Mouse (Mus musculus): ENCODE results near the gene Tm4sf5. TPM values are rescaled to one million over a fixed set of nuclear protein-coding genes. Genes with fewer than 3 reads are reported as not detected.
"Not testable (repeated sequence)": the region's sequence is repeated elsewhere in the genome, so short reads cannot be mapped to it uniquely, and the experiment has no call there.

Tm4sf5 gene
- total and polyA plus RNA-seq, 2 experiments from 2014 or later: 0.34 to 7.6 TPM

DNA sequence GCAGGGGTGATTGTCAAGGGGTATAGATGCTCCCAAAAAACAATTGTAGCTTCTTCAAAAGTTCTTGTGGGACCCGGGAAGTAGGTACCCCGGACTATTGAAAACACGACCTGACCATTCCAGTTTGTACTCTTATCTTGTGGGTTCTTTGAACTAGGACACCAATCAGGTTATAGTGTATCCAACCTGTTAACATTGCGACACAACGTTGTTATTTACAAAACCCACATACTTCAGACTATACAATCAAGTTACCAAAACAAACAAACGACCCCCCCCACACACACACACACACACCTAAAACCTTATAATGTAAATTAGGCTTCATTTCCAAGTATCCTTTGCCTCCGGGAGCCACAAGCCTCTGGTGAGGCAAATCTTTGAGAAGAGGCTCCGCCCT lies 19.7 kb downstream of the Tm4sf5 start:
- 0 out of 2 replicates have a peak overlapping the region, but pooled peaks have one; percentile 42 for H3K9ac ChIP-seq (replicated peaks; ENCODE audit: low read depth, low read length)
- WGBS: 2% methylated on average over 8 of the region's 8 CpGs
- peak; percentile 4; the same call in 1 of the 2 replicates for ATAC-seq (ENCODE audit: insufficient read depth, low read depth)

GRCm38 (mm10) chr11:70525184-70525678 lies 20.2 kb downstream of the Tm4sf5 start, which contains the start of gene Psmb6:
Psmb6 (plus strand) TSS chr11:70525367.
- H3K4me2 ChIP-seq (ENCODE audit: low read depth, low read length): peak within 1 kb of the TSS; percentile 72

More for the DNA sequence above, 19.7 kb downstream of the Tm4sf5 start:
- Histone ChIP-seq H3K27me3 (ENCODE audit: control insufficient read depth, insufficient read depth, low read length) (no peaks in the 10 kb centered on the region), H3K4me2 (ENCODE audit: low read depth, low read length) (peak overlapping the region; percentile 72), H3K36me3 (replicated peaks; ENCODE audit: control insufficient read depth, insufficient read depth, low read length) (peaks cover 24% of the 10 kb centered on the region), H3K4me1 (ENCODE audit: control insufficient read depth, insufficient read depth) (no peaks in the 10 kb centered on the region), H3K9me3 (replicated peaks; ENCODE audit: control insufficient read depth, low read length) (no peaks in the 10 kb centered on the region), H3K4me3 (ENCODE audit: low read depth, low read length) (peak overlapping the region; percentile 62), H3K27ac (ENCODE audit: low read depth) (no peak overlapping the region)
- no peak for DNase-seq (ENCODE audit: low spot score)
- TF ChIP-seq EP300 (IDR thresholded peaks at IDR 0.05; ENCODE audit: low read depth) (no peak), CTCF (IDR thresholded peaks at IDR 0.05; ENCODE audit: low read depth) (no peak)

DNA sequence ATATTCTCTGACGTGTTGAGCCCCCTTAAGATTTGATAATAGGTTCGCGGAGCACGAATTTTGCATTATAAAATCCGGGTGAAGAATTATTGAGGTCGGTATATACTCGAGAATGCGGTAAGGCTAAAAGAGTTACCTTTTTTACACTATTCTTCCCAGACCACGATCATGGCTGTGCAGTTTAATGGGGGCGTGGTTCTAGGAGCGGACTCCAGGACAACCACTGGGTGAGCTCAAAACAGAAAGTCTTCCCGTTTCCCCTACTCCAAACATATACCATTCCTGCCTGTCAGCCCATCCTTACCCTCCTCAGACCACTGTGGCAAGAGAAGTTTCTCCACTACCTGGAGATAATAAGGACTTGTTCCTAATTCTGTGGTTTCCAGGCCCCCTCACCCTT lies 20.7 kb downstream of the Tm4sf5 start:
- no peaks in the 10 kb centered on the region for H3K27me3 ChIP-seq (ENCODE audit: control insufficient read depth, insufficient read depth, low read length)
- no peaks in the 10 kb centered on the region for H3K4me1 ChIP-seq (ENCODE audit: control insufficient read depth, insufficient read depth)
- H3K4me3 ChIP-seq (ENCODE audit: low read depth, low read length): peak overlapping the region; percentile 62
- peak overlapping the region; percentile 72 for H3K4me2 ChIP-seq (ENCODE audit: low read depth, low read length)
- DNase-seq (ENCODE audit: low spot score) (no peak), ATAC-seq (ENCODE audit: insufficient read depth, low read depth) (0 out of 2 replicates have a peak, but pooled peaks have one; percentile 37)
- no peaks in the 10 kb centered on the region for H3K9me3 ChIP-seq (replicated peaks; ENCODE audit: control insufficient read depth, low read length)
- H3K9ac ChIP-seq (replicated peaks; ENCODE audit: low read depth, low read length): peak overlapping the region; percentile 73
- H3K36me3 ChIP-seq (replicated peaks; ENCODE audit: control insufficient read depth, insufficient read depth, low read length): peaks cover 24% of the 10 kb centered on the region
- TF ChIP-seq CTCF (IDR thresholded peaks at IDR 0.05; ENCODE audit: low read depth): no peak
- 1% methylated on average over 12 of the region's 12 CpGs for WGBS
- H3K27ac ChIP-seq (ENCODE audit: low read depth): no peak overlapping the region; the same call in 1 of the 2 replicates

More at GRCm38 (mm10) chr11:70525184-70525678, 20.2 kb downstream of the Tm4sf5 start, which contains the start of gene Psmb6:
- peak within 1 kb of the TSS; percentile 62 for H3K4me3 ChIP-seq (ENCODE audit: low read depth, low read length)
- peaks cover 24% of the 10 kb centered on the region for H3K36me3 ChIP-seq (replicated peaks; ENCODE audit: control insufficient read depth, insufficient read depth, low read length)
- H3K9ac ChIP-seq (replicated peaks; ENCODE audit: low read depth, low read length): peak within 1 kb of the TSS; percentile 73
- WGBS: under 1% methylated on average over 25 of the region's 26 CpGs
- no peak within 1 kb of the TSS; the same call in 1 of the 2 replicates for H3K27ac ChIP-seq (ENCODE audit: low read depth)
- ATAC-seq (ENCODE audit: insufficient read depth, low read depth) (peak; percentile 95), DNase-seq (ENCODE audit: low spot score) (peak; percentile 99)
- H3K9me3 ChIP-seq (replicated peaks; ENCODE audit: control insufficient read depth, low read length): no peaks in the 10 kb centered on the region
- H3K27me3 ChIP-seq (ENCODE audit: control insufficient read depth, insufficient read depth, low read length): no peaks in the 10 kb centered on the region
- no peaks in the 10 kb centered on the region for H3K4me1 ChIP-seq (ENCODE audit: control insufficient read depth, insufficient read depth)
- TF ChIP-seq CTCF (IDR thresholded peaks at IDR 0.05; ENCODE audit: low read depth) (no peak), EP300 (IDR thresholded peaks at IDR 0.05; ENCODE audit: low read depth) (0 out of 2 replicates have a peak, but pooled peaks have one; percentile 32)

- Histone ChIP-seq H3K27ac (ENCODE audit: low read depth) (no peak overlapping the region), H3K4me3 (ENCODE audit: low read depth, low read length) (peak overlapping the region; percentile 62; the same call in 1 of the 2 replicates), H3K4me1 (ENCODE audit: control insufficient read depth, insufficient read depth) (no peaks in the 10 kb centered on the region), H3K9me3 (replicated peaks; ENCODE audit: control insufficient read depth, low read length) (no peaks in the 10 kb centered on the region), H3K36me3 (replicated peaks; ENCODE audit: control insufficient read depth, insufficient read depth, low read length) (peaks cover 24% of the 10 kb centered on the region), H3K4me2 (ENCODE audit: low read depth, low read length) (peak overlapping the region; percentile 72), H3K27me3 (ENCODE audit: control insufficient read depth, insufficient read depth, low read length) (no peaks in the 10 kb centered on the region), H3K9ac (replicated peaks; ENCODE audit: low read depth, low read length) (no peak overlapping the region)
- 88% methylated on average over 12 of the region's 12 CpGs for WGBS
- ATAC-seq (ENCODE audit: insufficient read depth, low read depth): no peak
- no peak for TF ChIP-seq CTCF (IDR thresholded peaks at IDR 0.05; ENCODE audit: low read depth)
- TF ChIP-seq EP300 (IDR thresholded peaks at IDR 0.05; ENCODE audit: low read depth): no peak
- DNase-seq (ENCODE audit: low spot score): no peak
These were observed 21.2 kb downstream of the Tm4sf5 start for GRCm38 (mm10) chr11:70526211-70526610.

GRCm38 (mm10) chr11:70528610-70529009 lies 23.6 kb downstream of the Tm4sf5 start:
- TF ChIP-seq CTCF (IDR thresholded peaks at IDR 0.05; ENCODE audit: low read depth) (no peak), EP300 (IDR thresholded peaks at IDR 0.05; ENCODE audit: low read depth) (no peak)
- DNase-seq (ENCODE audit: low spot score) (no peak), ATAC-seq (ENCODE audit: insufficient read depth, low read depth) (no peak)
- Histone ChIP-seq H3K36me3 (replicated peaks; ENCODE audit: control insufficient read depth, insufficient read depth, low read length) (peaks cover 24% of the 10 kb centered on the region), H3K9me3 (replicated peaks; ENCODE audit: control insufficient read depth, low read length) (no peaks in the 10 kb centered on the region), H3K27ac (ENCODE audit: low read depth) (no peak overlapping the region), H3K4me1 (ENCODE audit: control insufficient read depth, insufficient read depth) (no peaks in the 10 kb centered on the region), H3K4me3 (ENCODE audit: low read depth, low read length) (no peak overlapping the region), H3K9ac (replicated peaks; ENCODE audit: low read depth, low read length) (no peak overlapping the region), H3K27me3 (ENCODE audit: control insufficient read depth, insufficient read depth, low read length) (no peaks in the 10 kb centered on the region), H3K4me2 (ENCODE audit: low read depth, low read length) (no peak overlapping the region)
- 81% methylated on average over 7 of the region's 7 CpGs for WGBS

DNA sequence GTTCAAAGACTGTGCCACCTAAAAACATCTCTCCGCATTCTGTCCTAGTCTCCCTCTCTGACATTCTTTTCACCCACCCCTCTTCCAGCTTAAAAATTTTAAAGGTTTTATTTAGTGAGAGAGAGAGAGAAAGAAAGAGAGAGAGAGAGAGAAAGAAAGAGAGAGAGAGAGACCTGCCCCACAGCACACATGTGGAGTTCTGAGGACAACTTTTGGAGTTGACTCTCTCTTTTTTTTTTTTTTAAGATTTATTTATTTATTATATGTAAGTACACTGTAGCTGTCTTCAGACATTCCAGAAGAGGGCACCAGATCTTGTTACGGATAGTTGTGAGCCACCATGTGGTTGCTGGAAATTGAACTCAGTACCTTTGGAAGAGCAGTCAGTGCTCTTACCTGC lies 26.0 kb downstream of the Tm4sf5 start:
- H3K4me2 ChIP-seq (ENCODE audit: low read depth, low read length); H3K4me3 ChIP-seq (ENCODE audit: low read depth, low read length); H3K4me1 ChIP-seq (ENCODE audit: control insufficient read depth, insufficient read depth); DNase-seq (ENCODE audit: low spot score); H3K27ac ChIP-seq (ENCODE audit: low read depth); H3K9ac ChIP-seq (replicated peaks; ENCODE audit: low read depth, low read length); H3K9me3 ChIP-seq (replicated peaks; ENCODE audit: control insufficient read depth, low read length); H3K27me3 ChIP-seq (ENCODE audit: control insufficient read depth, insufficient read depth, low read length); ATAC-seq (ENCODE audit: insufficient read depth, low read depth): not testable (repeated sequence)
- WGBS: 68% methylated on average over 2 of the region's 2 CpGs
- peaks cover 24% of the 10 kb centered on the region for H3K36me3 ChIP-seq (replicated peaks; ENCODE audit: control insufficient read depth, insufficient read depth, low read length)
